ENCODE assay signal across 9 mouse cellular contexts in the genomic region with DNA sequence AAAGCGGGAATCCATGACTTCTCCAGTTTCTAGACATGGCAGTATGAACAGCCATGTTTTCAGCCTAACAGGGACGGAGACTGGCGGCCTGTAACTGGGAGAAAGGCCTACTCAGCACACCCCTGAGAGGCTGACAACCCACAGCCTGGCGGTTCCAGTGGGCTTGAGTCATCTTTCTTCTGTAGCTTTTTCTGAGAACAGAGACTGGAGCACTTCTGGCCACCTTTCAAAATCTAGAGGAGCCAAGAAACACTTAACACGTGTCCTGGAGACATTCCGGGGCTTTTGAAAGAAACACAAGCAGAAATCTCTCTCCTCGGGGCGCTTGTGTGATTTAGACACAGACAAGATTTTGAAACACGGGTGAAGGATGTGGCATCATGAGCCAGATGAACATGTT.
DNase-seq lines count a peak whose midpoint lies in the region; ATAC-seq lines count a peak whose summit lies in the region.
"Had no signal": no experiment of that assay in that cellular context is flagged by ENCODE, and none has a peak within 500 bp of the region (broad histone marks: within the 10 kb centered on the region; RNA-seq: fewer than 3 reads in every experiment).

No protein-coding gene starts in this region.

- no peak overlapping the region for H3K4me3 ChIP-seq in kidney, embryonic 14.5 days (ENCODE audit: low read length)
- H3K4me3 ChIP-seq in liver, embryonic 11.5 days (ENCODE audit: low read depth, low read length): no peak overlapping the region

- no peaks in the 10 kb centered on the region for H3K27me3 ChIP-seq in kidney, embryonic 14.5 days (ENCODE audit: control insufficient read depth, insufficient read depth, low read length)
- no peaks in the 10 kb centered on the region for H3K27me3 ChIP-seq in liver, embryonic 11.5 days (replicated peaks; ENCODE audit: control insufficient read depth, insufficient read depth, low read length)

- no peaks in the 10 kb centered on the region for H3K9me3 ChIP-seq in kidney, embryonic 14.5 days (ENCODE audit: control insufficient read depth, low read length)
- no peaks in the 10 kb centered on the region for H3K9me3 ChIP-seq in liver, embryonic 11.5 days (ENCODE audit: control insufficient read depth, low read length)

- H3K27ac ChIP-seq in kidney, embryonic 14.5 days (ENCODE audit: low read depth, low read length): peak overlapping the region; percentile 30; the same call in 1 of the 2 replicates
- H3K27ac ChIP-seq in liver, embryonic 11.5 days (ENCODE audit: low read depth, low read length): no peak overlapping the region

- ATAC-seq in kidney, embryonic 14.5 days (ENCODE audit: low FRiP score, low TSS enrichment): no peak
- no peak for ATAC-seq in liver, embryonic 11.5 days (replicated peaks; ENCODE audit: low FRiP score)

- DNase-seq in kidney, adult 18-20 months: no peak
- peak; percentile 87 for DNase-seq in brain, adult 2 months (ENCODE audit: low read depth, low spot score)
- DNase-seq in heart, adult 9 months (ENCODE audit: low spot score in 2 of 2): peak; percentile 59 to 74
- DNase-seq in lung, postnatal 10 days: peak; percentile 83
- no peak for DNase-seq in embryo, embryonic 10 days (ENCODE audit: low spot score)
- no peak for DNase-seq in B cell, adult 2 months
- DNase-seq in liver, embryonic 11.5 days (ENCODE audit: low spot score): no peak
- DNase-seq: kidney, postnatal 14 days had no signal

- WGBS in kidney, embryonic 14.5 days: 61% methylated on average over 9 of the region's 9 CpGs
- 73% methylated on average over 9 of the region's 9 CpGs for WGBS in liver, embryonic 11.5 days

- H3K9ac ChIP-seq in kidney, embryonic 14.5 days (ENCODE audit: low read depth, low read length): no peak overlapping the region
- H3K9ac ChIP-seq in liver, embryonic 11.5 days (ENCODE audit: low read depth, low read length): no peak overlapping the region

- peaks cover 15% of the 10 kb centered on the region for H3K4me1 ChIP-seq in kidney, embryonic 14.5 days (ENCODE audit: control insufficient read depth, insufficient read depth, low read length)
- no peaks in the 10 kb centered on the region for H3K4me1 ChIP-seq in liver, embryonic 11.5 days (replicated peaks; ENCODE audit: control insufficient read depth, insufficient read depth, low read length)

- no peak overlapping the region for H3K4me2 ChIP-seq in kidney, embryonic 14.5 days (replicated peaks; ENCODE audit: low read depth, low read length)
- no peak overlapping the region for H3K4me2 ChIP-seq in liver, embryonic 11.5 days

- H3K36me3 ChIP-seq in kidney, embryonic 14.5 days (ENCODE audit: control insufficient read depth, insufficient read depth, low read length): no peaks in the 10 kb centered on the region
- H3K36me3 ChIP-seq in liver, embryonic 11.5 days (ENCODE audit: control insufficient read depth, insufficient read depth, low read length): no peaks in the 10 kb centered on the region

Comparison
In these comparisons a context has a peak if more than half of its experiments do, and no peak if none do; other contexts are left out.
1. DNase-seq: peak in brain, adult 2 months (single experiment), heart, adult 9 months (2 of 2) and lung, postnatal 10 days (single experiment); none in kidney, adult 18-20 months (single experiment), embryo, embryonic 10 days (single experiment), B cell, adult 2 months (0 of 2) and liver, embryonic 11.5 days (single experiment).